Mouse (Mus musculus) ES-Bruce4 (cell line): Measurements from ENCODE around the gene AW011738.

Experiments
- CTCF ChIP-seq: IDR thresholded peaks from one replicate; pipeline ENCODE4 v1.8.1; 2011; ENCODE audit warnings: low read depth, low read length
- POLR2A ChIP-seq: IDR thresholded peaks from one replicate; pipeline ENCODE4 v1.8.1; 2011; ENCODE audit warnings: low read length; ENCODE audit not compliant: insufficient read depth

DNA sequence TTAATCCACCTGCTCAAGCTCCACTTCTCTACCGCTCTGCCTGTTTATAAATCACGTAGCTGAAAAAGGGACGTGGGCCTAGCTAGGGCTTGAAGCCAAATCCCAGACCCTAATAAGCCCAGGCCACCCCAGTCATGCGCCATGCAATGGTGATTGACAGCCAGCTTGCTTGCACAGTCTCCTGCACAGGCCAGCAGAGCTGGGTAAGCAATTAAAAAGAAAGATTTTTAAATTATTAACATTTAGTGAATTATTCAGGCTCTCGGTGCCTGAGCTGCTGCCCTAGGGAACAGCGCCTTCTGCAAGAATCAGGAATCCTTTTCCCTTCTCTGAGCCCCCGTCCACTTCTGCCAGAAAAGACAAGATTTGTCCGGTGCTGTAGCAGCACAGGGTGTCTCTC is 48.0 kb downstream of the AW011738 start:
- TF ChIP-seq CTCF (no peak), POLR2A (no peak)
